Mouse (Mus musculus) lung, embryonic 14.5 days (tissue): Measurements from ENCODE around the gene Glis3. TPM values are rescaled to one million over a fixed set of nuclear protein-coding genes. Genes with fewer than 3 reads are reported as not detected.

Experiments
- ATAC-seq: fragments of 200-750 bp; cut with Nextera tagmentation; 2 replicates; pipeline ENCODE4 v1.8.0; 2017; ENCODE audit warnings: mild to moderate bottlenecking, moderate TSS enrichment, moderate library complexity; ENCODE audit not compliant: insufficient read depth
- DNase-seq: peaks from one replicate; pipeline ENCODE4 v3.0.0-alpha.2; 2015
- H3K27ac ChIP-seq: fragments of 300-500 bp; sonication (generic); 2 replicates; pipeline ENCODE4 v1.5.1; 2014; ENCODE audit warnings: low read depth, mild to moderate bottlenecking, moderate library complexity
- H3K27me3 ChIP-seq: fragments of 300-500 bp; sonication (generic); 2 replicates; pipeline ENCODE4 v1.6.1; 2014; ENCODE audit warnings: low read length, control low read depth; ENCODE audit not compliant: insufficient read depth
- H3K36me3 ChIP-seq: fragments of 300-500 bp; sonication (generic); 2 replicates; pipeline ENCODE4 v1.6.1; 2014; ENCODE audit warnings: control low read depth; ENCODE audit not compliant: insufficient read depth
- H3K4me1 ChIP-seq: fragments of 300-500 bp; sonication (generic); 2 replicates; pipeline ENCODE4 v1.6.1; 2014; ENCODE audit warnings: antibody characterized with exemption, control low read depth; ENCODE audit not compliant: insufficient read depth
- H3K4me2 ChIP-seq: fragments of 300-500 bp; sonication (generic); 2 replicates; pipeline ENCODE4 v1.6.1; 2014; ENCODE audit warnings: mild to moderate bottlenecking
- H3K4me3 ChIP-seq: fragments of 300-500 bp; sonication (generic); 2 replicates; pipeline ENCODE4 v1.5.1; 2014; ENCODE audit warnings: low read depth, low read length
- H3K9ac ChIP-seq: fragments of 300-500 bp; sonication (generic); 2 replicates; pipeline ENCODE4 v1.6.1; 2014
- H3K9me3 ChIP-seq: fragments of 300-500 bp; sonication (generic); 2 replicates; pipeline ENCODE4 v1.6.1; 2016; ENCODE audit warnings: low read depth, low read length, control low read depth
- CTCF ChIP-seq: IDR thresholded peaks from 2 replicates; pipeline ENCODE4 v1.5.1; 2016; ENCODE audit warnings: antibody characterized with exemption, low read depth
- WGBS: fragments of 180-500 bp; shearing (Covaris S2); extraction: QIAGEN DNeasy Blood & Tissue Kit; methylation state at CpG from one replicate; pipeline ENCODE4 v1.1.7; 2014; 5-methylcytosine and 5-hydroxymethylcytosine counted together
- polyA plus RNA-seq: library from polyadenylated mRNA; unstranded; fragments of >200 nt; fragmentation: Nextera tagmentation; extraction: Ambion mirVana; gene quantifications from 2 replicates; pipeline ENCODE4 v1.2.1, GENCODE M21; 2014

Gene Glis3
- polyA plus RNA-seq, 1 experiment from 2014 or later = 4.7 TPM

DNA sequence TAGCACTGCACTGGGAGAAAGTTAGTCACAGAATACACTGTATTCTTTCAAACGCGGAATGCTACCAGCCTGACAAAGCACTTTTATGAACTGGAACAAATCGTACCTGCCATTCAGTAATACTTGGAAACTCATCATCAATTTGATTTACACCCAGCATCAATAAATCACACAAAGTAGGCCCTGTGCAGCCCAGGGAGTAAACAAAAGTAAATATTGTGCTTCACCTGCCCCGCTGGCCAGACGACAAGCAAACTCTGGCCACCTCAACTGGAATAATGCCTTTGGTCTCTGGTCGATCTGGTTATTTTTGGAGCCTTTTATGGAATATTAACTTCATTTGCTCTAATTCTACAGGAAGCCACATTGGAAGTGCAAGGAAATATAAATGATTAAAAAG, 23.0 kb downstream of the Glis3 start:
- Histone ChIP-seq H3K4me3 (no peak overlapping the region), H3K36me3 (no peaks in the 10 kb centered on the region), H3K4me1 (no peaks in the 10 kb centered on the region), H3K9ac (no peak overlapping the region), H3K27ac (no peak overlapping the region), H3K4me2 (no peak overlapping the region), H3K27me3 (no peaks in the 10 kb centered on the region), H3K9me3 (no peaks in the 10 kb centered on the region)
- 68% methylated on average over 6 of the region's 6 CpGs for WGBS
- no peak for TF ChIP-seq CTCF
- DNase-seq = no peak
- ATAC-seq = no peak

GRCm38 (mm10) chr19:28655166-28655565, 24.7 kb downstream of the Glis3 start:
- 74% methylated on average over 7 of the region's 7 CpGs for WGBS
- H3K4me1 ChIP-seq = no peaks in the 10 kb centered on the region
- ATAC-seq = no peak
- H3K9ac ChIP-seq = no peak overlapping the region
- no peaks in the 10 kb centered on the region for H3K9me3 ChIP-seq
- H3K27ac ChIP-seq = no peak overlapping the region
- no peak for DNase-seq
- no peak overlapping the region for H3K4me2 ChIP-seq
- no peaks in the 10 kb centered on the region for H3K36me3 ChIP-seq
- no peaks in the 10 kb centered on the region for H3K27me3 ChIP-seq
- H3K4me3 ChIP-seq = no peak overlapping the region
- no peak for TF ChIP-seq CTCF

- no peak for ATAC-seq
- no peak overlapping the region for H3K4me3 ChIP-seq
- H3K4me1 ChIP-seq = no peaks in the 10 kb centered on the region
- no peak overlapping the region for H3K27ac ChIP-seq
- H3K36me3 ChIP-seq = no peaks in the 10 kb centered on the region
- H3K27me3 ChIP-seq = no peaks in the 10 kb centered on the region
- H3K4me2 ChIP-seq = no peak overlapping the region
- H3K9me3 ChIP-seq = no peaks in the 10 kb centered on the region
- 84% methylated on average over 5 of the region's 5 CpGs for whole genome bisulfite sequencing
- no peak overlapping the region for H3K9ac ChIP-seq
- no peak for TF ChIP-seq CTCF
- no peak for DNase-seq
Observed at GRCm38 (mm10) chr19:28650836-28651235, 29.0 kb downstream of the Glis3 start.

GRCm38 (mm10) chr19:28649489-28649888, 30.4 kb downstream of the Glis3 start:
- no peak for TF ChIP-seq CTCF
- no peak for ATAC-seq

GRCm38 (mm10) chr19:28648881-28649280, 31.0 kb downstream of the Glis3 start:
- Histone ChIP-seq H3K4me2 (no peak overlapping the region), H3K27ac (no peak overlapping the region), H3K9ac (no peak overlapping the region), H3K4me1 (no peaks in the 10 kb centered on the region), H3K9me3 (no peaks in the 10 kb centered on the region), H3K27me3 (no peaks in the 10 kb centered on the region), H3K4me3 (no peak overlapping the region), H3K36me3 (no peaks in the 10 kb centered on the region)
- ATAC-seq = no peak
- 63% methylated on average over 4 of the region's 4 CpGs for WGBS
- TF ChIP-seq CTCF = no peak
- no peak for DNase-seq

More at GRCm38 (mm10) chr19:28649489-28649888, 30.4 kb downstream of the Glis3 start:
- Histone ChIP-seq H3K36me3 (no peaks in the 10 kb centered on the region), H3K9ac (no peak overlapping the region), H3K27ac (no peak overlapping the region), H3K4me3 (no peak overlapping the region), H3K4me1 (no peaks in the 10 kb centered on the region), H3K4me2 (no peak overlapping the region), H3K9me3 (no peaks in the 10 kb centered on the region), H3K27me3 (no peaks in the 10 kb centered on the region)
- DNase-seq = no peak
- 69% methylated on average over 5 of the region's 5 CpGs for WGBS

DNA sequence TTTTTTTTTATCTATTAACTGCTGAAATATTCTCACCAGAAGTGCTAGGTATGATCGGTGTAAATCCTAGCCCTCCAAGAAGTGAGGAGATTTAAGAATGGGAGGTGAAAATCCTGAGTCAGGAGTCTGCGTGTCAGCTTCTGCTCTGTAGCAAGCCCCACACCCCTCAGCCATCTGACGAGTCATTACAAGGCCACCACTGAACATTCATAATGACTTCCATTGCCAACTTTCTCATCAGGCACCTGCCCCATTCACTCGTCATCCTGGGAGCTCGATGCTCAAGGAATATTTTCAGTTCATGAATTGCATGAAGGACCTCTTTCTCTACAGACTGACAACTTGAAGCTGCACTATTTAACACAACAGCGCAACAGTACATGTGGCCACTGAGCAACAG, 32.5 kb downstream of the Glis3 start:
- TF ChIP-seq CTCF = no peak
- Histone ChIP-seq H3K27me3 (no peaks in the 10 kb centered on the region), H3K9me3 (no peaks in the 10 kb centered on the region), H3K4me2 (no peak overlapping the region), H3K36me3 (no peaks in the 10 kb centered on the region), H3K4me3 (no peak overlapping the region), H3K27ac (no peak overlapping the region), H3K9ac (no peak overlapping the region), H3K4me1 (no peaks in the 10 kb centered on the region)
- DNase-seq (no peak), ATAC-seq (no peak)
- 85% methylated on average over 6 of the region's 6 CpGs for WGBS

GRCm38 (mm10) chr19:28646286-28646685, 33.6 kb downstream of the Glis3 start:
- no peak for TF ChIP-seq CTCF
- DNase-seq = peak; percentile 39
- no peak; the same call in 1 of the 2 replicates for ATAC-seq
- no peaks in the 10 kb centered on the region for H3K36me3 ChIP-seq
- no peaks in the 10 kb centered on the region for H3K9me3 ChIP-seq
- H3K9ac ChIP-seq = no peak overlapping the region
- H3K4me2 ChIP-seq = no peak overlapping the region
- no peaks in the 10 kb centered on the region for H3K4me1 ChIP-seq
- no peak overlapping the region for H3K4me3 ChIP-seq
- no peak overlapping the region for H3K27ac ChIP-seq
- no peaks in the 10 kb centered on the region for H3K27me3 ChIP-seq
- WGBS = 43% methylated on average over 4 of the region's 4 CpGs

GRCm38 (mm10) chr19:28640861-28641381, 39.0 kb downstream of the Glis3 start:
- H3K9me3 ChIP-seq = no peaks in the 10 kb centered on the region
- no peaks in the 10 kb centered on the region for H3K36me3 ChIP-seq
- DNase-seq (peak; percentile 85), ATAC-seq (peak; percentile 76; the same call in 1 of the 2 replicates)
- H3K4me1 ChIP-seq = no peaks in the 10 kb centered on the region
- no peak overlapping the region for H3K4me2 ChIP-seq
- no peak overlapping the region for H3K27ac ChIP-seq
- no peak for TF ChIP-seq CTCF
- no peaks in the 10 kb centered on the region for H3K27me3 ChIP-seq
- 36% methylated on average over 7 of the region's 7 CpGs for WGBS
- no peak overlapping the region for H3K9ac ChIP-seq
- no peak overlapping the region for H3K4me3 ChIP-seq
